ENCODE assay signal across 8 mouse cellular contexts in the genomic region with DNA sequence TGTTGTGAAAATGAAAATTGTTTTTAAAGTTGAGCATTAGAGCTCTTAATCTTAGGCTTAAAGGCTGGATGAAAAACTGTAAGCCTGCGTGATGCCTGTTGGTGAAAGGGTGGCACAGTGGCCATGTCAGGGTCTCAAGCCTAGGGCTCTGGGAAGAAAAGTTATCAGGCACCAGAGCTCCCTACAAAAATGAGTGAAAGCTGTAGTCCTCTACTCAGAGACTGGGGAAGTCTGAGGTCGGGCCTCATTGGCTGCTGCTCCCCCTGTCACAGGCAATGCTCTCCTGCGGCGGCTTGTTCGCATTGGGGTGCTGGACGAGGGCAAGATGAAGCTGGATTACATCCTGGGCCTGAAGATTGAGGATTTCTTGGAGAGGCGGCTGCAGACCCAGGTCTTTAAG. TPM values are rescaled to one million over a fixed set of nuclear protein-coding genes. Genes with fewer than 3 reads are reported as not detected.
DNase-seq lines count a peak whose midpoint lies in the region; ATAC-seq and TF ChIP-seq lines count a peak whose summit lies in the region.
"Not testable (repeated sequence)": the region's sequence is repeated elsewhere in the genome, so short reads cannot be mapped to it uniquely, and the experiment has no call there.

No protein-coding gene starts in this region.

- in situ Hi-C loops in ES-E14 (cut with MboI; ENCODE audit: low sequenced_read_pairs in 2 of 2, unreplicated experiment in 2 of 2), result not testable (repeated sequence)

- not testable (repeated sequence) for DNase-seq in ES-E14 (ENCODE audit: low read depth, low spot score); layer of hippocampus, adult 2 months (ENCODE audit: low spot score in 2 of 2); liver, postnatal 0 days
- peak; percentile 92 for DNase-seq in heart, adult 11 months

- H3K4me1 ChIP-seq in ES-E14 (ENCODE audit: control insufficient read depth in 2 of 2, insufficient read depth in 2 of 2, low read length in 2 of 2, poor library complexity in 1 of 2); stomach, embryonic 14.5 days (ENCODE audit: control insufficient read depth, insufficient read depth, low read length): not testable (repeated sequence)
- H3K4me1 ChIP-seq in embryonic facial prominence, embryonic 13.5 days, result peaks cover 17% of the 10 kb centered on the region
- H3K4me1 ChIP-seq in hindbrain, embryonic 13.5 days (replicated peaks), result peaks cover 22% of the 10 kb centered on the region
- peaks cover 11% of the 10 kb centered on the region for H3K4me1 ChIP-seq in liver, postnatal 0 days (ENCODE audit: insufficient read depth)
- H3K4me1 ChIP-seq in midbrain, embryonic 15.5 days, result peaks cover 27% of the 10 kb centered on the region

- H3K9ac ChIP-seq in ES-E14 (ENCODE audit: insufficient read depth, low read depth, low read length, poor library complexity, severe bottlenecking), result peak overlapping the region; percentile 95
- H3K9ac ChIP-seq in embryonic facial prominence, embryonic 13.5 days, result peak overlapping the region; percentile 94
- H3K9ac ChIP-seq in hindbrain, embryonic 13.5 days, result peak overlapping the region; percentile 82
- H3K9ac ChIP-seq in liver, postnatal 0 days (replicated peaks), result peak overlapping the region; percentile 72
- H3K9ac ChIP-seq in midbrain, embryonic 15.5 days, result peak overlapping the region; percentile 73
- peak overlapping the region; percentile 86 for H3K9ac ChIP-seq in stomach, embryonic 14.5 days (replicated peaks; ENCODE audit: low read depth, low read length)

- H3K27me3 ChIP-seq in embryonic facial prominence, embryonic 13.5 days; hindbrain, embryonic 13.5 days; liver, postnatal 0 days (ENCODE audit: insufficient read depth, low read length); midbrain, embryonic 15.5 days (replicated peaks); stomach, embryonic 14.5 days (ENCODE audit: control insufficient read depth, insufficient read depth, low read length): not testable (repeated sequence)

- H3K27ac ChIP-seq in ES-E14 (ENCODE audit: insufficient read depth, low read depth, low read length, poor library complexity, severe bottlenecking), result peak overlapping the region; percentile 93
- peak overlapping the region; percentile 96 for H3K27ac ChIP-seq in embryonic facial prominence, embryonic 13.5 days
- H3K27ac ChIP-seq in hindbrain, embryonic 13.5 days; midbrain, embryonic 15.5 days: not testable (repeated sequence)
- peak overlapping the region; percentile 93; the same call in 1 of the 2 replicates for H3K27ac ChIP-seq in layer of hippocampus, adult 2 months
- peak overlapping the region; percentile 64 for H3K27ac ChIP-seq in liver, postnatal 0 days (ENCODE audit: low read depth)
- H3K27ac ChIP-seq in stomach, embryonic 14.5 days (ENCODE audit: low read length), result peak overlapping the region; percentile 95; the same call in 1 of the 2 replicates

- H3K36me3 ChIP-seq in ES-E14 (ENCODE audit: control insufficient read depth, insufficient read depth, low read length, poor library complexity, severe bottlenecking), result peaks cover 34% of the 10 kb centered on the region
- H3K36me3 ChIP-seq in embryonic facial prominence, embryonic 13.5 days, result peaks cover 36% of the 10 kb centered on the region
- H3K36me3 ChIP-seq in hindbrain, embryonic 13.5 days, result peaks cover 32% of the 10 kb centered on the region
- peaks cover 29% of the 10 kb centered on the region for H3K36me3 ChIP-seq in liver, postnatal 0 days (replicated peaks; ENCODE audit: insufficient read depth, low read length)
- H3K36me3 ChIP-seq in midbrain, embryonic 15.5 days (replicated peaks), result peaks cover 10% of the 10 kb centered on the region; the same call in 1 of the 2 replicates
- peaks cover 36% of the 10 kb centered on the region for H3K36me3 ChIP-seq in stomach, embryonic 14.5 days (ENCODE audit: control insufficient read depth, insufficient read depth, low read length)

- H3K9me3 ChIP-seq in ES-E14 (ENCODE audit: control insufficient read depth, insufficient read depth, low read depth, low read length); embryonic facial prominence, embryonic 13.5 days; hindbrain, embryonic 13.5 days; liver, postnatal 0 days (ENCODE audit: low read length); midbrain, embryonic 15.5 days; stomach, embryonic 14.5 days (ENCODE audit: control insufficient read depth, low read depth, low read length): not testable (repeated sequence)

- peak overlapping the region; percentile 79 to 85 for H3K4me3 ChIP-seq in ES-E14 (ENCODE audit: insufficient read depth in 1 of 2, low read depth in 1 of 2, low read length in 2 of 2, poor library complexity in 1 of 2, severe bottlenecking in 1 of 2)
- H3K4me3 ChIP-seq in embryonic facial prominence, embryonic 13.5 days, result peak overlapping the region; percentile 83
- peak overlapping the region; percentile 67 for H3K4me3 ChIP-seq in hindbrain, embryonic 13.5 days
- H3K4me3 ChIP-seq in layer of hippocampus, adult 2 months, result peak overlapping the region; percentile 90
- peak overlapping the region; percentile 74 for H3K4me3 ChIP-seq in liver, postnatal 0 days (ENCODE audit: low read depth, low read length)
- peak overlapping the region; percentile 79 for H3K4me3 ChIP-seq in midbrain, embryonic 15.5 days
- peak overlapping the region; percentile 80 for H3K4me3 ChIP-seq in stomach, embryonic 14.5 days (ENCODE audit: low read depth, low read length)

- not testable (repeated sequence) for TF ChIP-seq CTCF in layer of hippocampus, adult 2 months (conservative IDR thresholded peaks at IDR 0.05); liver, postnatal 0 days (IDR thresholded peaks at IDR 0.05; ENCODE audit: low read depth)

- not testable (repeated sequence) for ATAC-seq in embryonic facial prominence, embryonic 13.5 days (ENCODE audit: insufficient number of reproducible peaks, insufficient read depth, low FRiP score, low TSS enrichment, low read depth); hindbrain, embryonic 13.5 days (ENCODE audit: low FRiP score); liver, postnatal 0 days; midbrain, embryonic 15.5 days (replicated peaks); stomach, embryonic 14.5 days (ENCODE audit: insufficient number of reproducible peaks, insufficient read depth, low FRiP score, low read depth)

- 3% methylated on average over 6 of the region's 7 CpGs for WGBS in embryonic facial prominence, embryonic 13.5 days
- 4% methylated on average over 7 of the region's 7 CpGs for WGBS in hindbrain, embryonic 13.5 days
- 2% methylated on average over 5 of the region's 7 CpGs for WGBS in liver, postnatal 0 days (ENCODE audit: insufficient replicate concordance)
- WGBS in midbrain, embryonic 15.5 days, result 4% methylated on average over 7 of the region's 7 CpGs
- WGBS in stomach, embryonic 14.5 days, result 5% methylated on average over 6 of the region's 7 CpGs

- not testable (repeated sequence) for TF ChIP-seq EP300 in liver, postnatal 0 days (IDR thresholded peaks at IDR 0.05; ENCODE audit: low read depth)

- peak overlapping the region; percentile 91 for H3K4me2 ChIP-seq in embryonic facial prominence, embryonic 13.5 days
- peak overlapping the region; percentile 84 for H3K4me2 ChIP-seq in hindbrain, embryonic 13.5 days
- H3K4me2 ChIP-seq in liver, postnatal 0 days (ENCODE audit: low read depth, low read length), result peak overlapping the region; percentile 82
- H3K4me2 ChIP-seq in midbrain, embryonic 15.5 days, result peak overlapping the region; percentile 84
- peak overlapping the region; percentile 88 for H3K4me2 ChIP-seq in stomach, embryonic 14.5 days (replicated peaks; ENCODE audit: low read depth, low read length)

RNA-seq across cellular contexts. Expression of gene Rps9, which starts 1.7 kb away (rescaled TPM):
- total RNA-seq in ES-E14 (2012; rRNA removed), result 2,173 and 2,308 TPM in 2 replicates
- polyA plus RNA-seq in embryonic facial prominence, embryonic 13.5 days (2015; fragmentation: Nextera tagmentation; extraction: Ambion mirVana), result 1,711 and 1,735 TPM in 2 replicates
- polyA plus RNA-seq in hindbrain, embryonic 13.5 days (2015; fragmentation: Nextera tagmentation; extraction: Ambion mirVana), result 948 and 980 TPM in 2 replicates
- total RNA-seq in layer of hippocampus, adult 2 months (2021), result 100 to 1,000 TPM; 387 to 404 TPM
- polyA plus RNA-seq in liver, postnatal 0 days (2015; fragmentation: Nextera tagmentation; extraction: Ambion mirVana), result 859 and 872 TPM in 2 replicates
- 701 and 709 TPM in 2 replicates for polyA plus RNA-seq in midbrain, embryonic 15.5 days (2015; fragmentation: Nextera tagmentation; extraction: Ambion mirVana)
- 1,552 and 1,583 TPM in 2 replicates for polyA plus RNA-seq in stomach, embryonic 14.5 days (2014; fragmentation: Nextera tagmentation; extraction: Ambion mirVana)

RNA-seq across cellular contexts. Expression of gene Mboat7, which starts 12.1 kb away (rescaled TPM):
- total RNA-seq in ES-E14 (2012; rRNA removed), result 34.4 and 55.9 TPM in 2 replicates
- 63.7 and 65.7 TPM in 2 replicates for polyA plus RNA-seq in embryonic facial prominence, embryonic 13.5 days (2015; fragmentation: Nextera tagmentation; extraction: Ambion mirVana)
- 64.3 and 69.0 TPM in 2 replicates for polyA plus RNA-seq in hindbrain, embryonic 13.5 days (2015; fragmentation: Nextera tagmentation; extraction: Ambion mirVana)
- total RNA-seq in layer of hippocampus, adult 2 months (2021), result 100 to 1,000 TPM; 160 to 170 TPM
- polyA plus RNA-seq in liver, postnatal 0 days (2015; fragmentation: Nextera tagmentation; extraction: Ambion mirVana), result 14.8 and 16.1 TPM in 2 replicates
- 103 and 110 TPM in 2 replicates for polyA plus RNA-seq in midbrain, embryonic 15.5 days (2015; fragmentation: Nextera tagmentation; extraction: Ambion mirVana)
- 36.8 and 40.4 TPM in 2 replicates for polyA plus RNA-seq in stomach, embryonic 14.5 days (2014; fragmentation: Nextera tagmentation; extraction: Ambion mirVana)

RNA-seq across cellular contexts. Expression of gene Tsen34, which starts 12.8 kb away (rescaled TPM):
- 79.0 and 90.2 TPM in 2 replicates for total RNA-seq in ES-E14 (2012; rRNA removed)
- polyA plus RNA-seq in embryonic facial prominence, embryonic 13.5 days (2015; fragmentation: Nextera tagmentation; extraction: Ambion mirVana), result 275 and 301 TPM in 2 replicates
- 233 and 242 TPM in 2 replicates for polyA plus RNA-seq in hindbrain, embryonic 13.5 days (2015; fragmentation: Nextera tagmentation; extraction: Ambion mirVana)
- 10 to 100 TPM; 80.2 to 84.8 TPM for total RNA-seq in layer of hippocampus, adult 2 months (2021)
- polyA plus RNA-seq in liver, postnatal 0 days (2015; fragmentation: Nextera tagmentation; extraction: Ambion mirVana), result 46.1 and 50.9 TPM in 2 replicates
- 301 and 329 TPM in 2 replicates for polyA plus RNA-seq in midbrain, embryonic 15.5 days (2015; fragmentation: Nextera tagmentation; extraction: Ambion mirVana)
- 223 and 240 TPM in 2 replicates for polyA plus RNA-seq in stomach, embryonic 14.5 days (2014; fragmentation: Nextera tagmentation; extraction: Ambion mirVana)

RNA-seq across cellular contexts. Expression of gene Pirb, which starts 14.7 kb away (rescaled TPM):
- 0.09 TPM in 1 of 2 replicates, not detected in the other for total RNA-seq in ES-E14 (2012; rRNA removed)
- polyA plus RNA-seq in embryonic facial prominence, embryonic 13.5 days (2015; fragmentation: Nextera tagmentation; extraction: Ambion mirVana), result 0.17 and 0.33 TPM in 2 replicates
- 0.25 and 0.32 TPM in 2 replicates for polyA plus RNA-seq in hindbrain, embryonic 13.5 days (2015; fragmentation: Nextera tagmentation; extraction: Ambion mirVana)
- under 1 TPM in 1 of 2 experiments, not detected in 1; 0.36 TPM for total RNA-seq in layer of hippocampus, adult 2 months (2021)
- polyA plus RNA-seq in liver, postnatal 0 days (2015; fragmentation: Nextera tagmentation; extraction: Ambion mirVana), result 5.6 and 7.0 TPM in 2 replicates
- 0.33 and 0.43 TPM in 2 replicates for polyA plus RNA-seq in midbrain, embryonic 15.5 days (2015; fragmentation: Nextera tagmentation; extraction: Ambion mirVana)
- 0.80 and 1.2 TPM in 2 replicates for polyA plus RNA-seq in stomach, embryonic 14.5 days (2014; fragmentation: Nextera tagmentation; extraction: Ambion mirVana)

RNA-seq across cellular contexts. Expression of gene Tmc4, which starts 28.1 kb away (rescaled TPM):
- 2.9 and 5.3 TPM in 2 replicates for total RNA-seq in ES-E14 (2012; rRNA removed)
- 6.2 and 10.3 TPM in 2 replicates for polyA plus RNA-seq in embryonic facial prominence, embryonic 13.5 days (2015; fragmentation: Nextera tagmentation; extraction: Ambion mirVana)
- 4.7 and 5.8 TPM in 2 replicates for polyA plus RNA-seq in hindbrain, embryonic 13.5 days (2015; fragmentation: Nextera tagmentation; extraction: Ambion mirVana)
- 1 to 10 TPM; 4.3 to 9.7 TPM for total RNA-seq in layer of hippocampus, adult 2 months (2021)
- 4.7 and 5.0 TPM in 2 replicates for polyA plus RNA-seq in liver, postnatal 0 days (2015; fragmentation: Nextera tagmentation; extraction: Ambion mirVana)
- 6.2 and 6.7 TPM in 2 replicates for polyA plus RNA-seq in midbrain, embryonic 15.5 days (2015; fragmentation: Nextera tagmentation; extraction: Ambion mirVana)
- polyA plus RNA-seq in stomach, embryonic 14.5 days (2014; fragmentation: Nextera tagmentation; extraction: Ambion mirVana), result 61.8 and 67.3 TPM in 2 replicates
